Mouse (Mus musculus): Measurements from ENCODE around the gene Reep3. TPM values are rescaled to one million over a fixed set of nuclear protein-coding genes. Genes with fewer than 3 reads are reported as not detected.

Gene Reep3
- polyA plus RNA-seq, 1 experiment from 2014 or later: 37.7 TPM

DNA sequence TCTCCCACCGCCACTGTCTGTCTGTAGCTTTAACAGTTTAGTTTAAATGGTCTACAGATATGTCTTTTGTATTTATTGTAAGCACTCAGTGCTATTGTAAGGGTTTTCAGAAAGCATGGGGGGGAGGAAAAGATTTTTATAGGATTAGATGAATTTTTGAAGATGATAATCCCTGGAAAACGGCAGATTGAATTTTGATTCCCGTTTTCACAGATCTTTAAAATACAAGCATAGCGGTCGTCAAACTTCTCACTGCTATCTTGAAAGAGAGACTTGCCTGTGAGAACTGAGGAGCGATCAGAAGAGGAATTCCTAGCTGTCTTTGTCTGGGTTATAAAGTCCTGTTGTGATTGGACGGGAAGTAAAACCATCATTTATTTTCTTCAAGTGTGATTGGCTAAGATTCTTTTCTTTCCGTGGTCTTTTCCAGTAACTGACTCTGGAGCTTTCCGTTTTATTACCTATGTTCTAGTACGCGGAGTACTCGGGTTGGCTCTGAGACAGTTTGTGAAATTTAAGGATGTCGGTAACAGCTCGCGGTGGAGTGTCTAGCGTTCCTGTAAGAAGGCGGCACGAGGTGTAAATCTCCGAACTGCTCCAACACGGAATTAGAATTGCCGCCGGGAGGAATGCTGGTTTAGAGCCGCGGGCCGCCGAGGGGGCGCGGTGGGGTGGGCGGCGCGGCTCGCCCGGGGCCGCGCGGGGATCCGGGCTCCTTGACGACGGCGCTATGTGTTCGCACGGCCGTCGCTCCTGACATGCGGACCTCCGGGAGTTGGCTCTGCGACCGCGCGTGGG lies 29.5 kb upstream of the Reep3 start:
- WGBS: 2% methylated on average over 48 of the region's 50 CpGs
- Histone ChIP-seq H3K36me3 (ENCODE audit: control insufficient read depth, insufficient read depth, low read length) (no peaks in the 10 kb centered on the region), H3K27me3 (ENCODE audit: control insufficient read depth, insufficient read depth, low read length) (no peaks in the 10 kb centered on the region), H3K9me3 (ENCODE audit: control insufficient read depth, low read length) (no peaks in the 10 kb centered on the region), H3K4me3 (ENCODE audit: low read depth, low read length) (peak overlapping the region; percentile 86), H3K27ac (ENCODE audit: low read depth, low read length) (peak overlapping the region; percentile 93), H3K4me1 (ENCODE audit: control insufficient read depth, insufficient read depth, low read length) (peaks cover 18% of the 10 kb centered on the region), H3K4me2 (ENCODE audit: low read depth, low read length) (peak overlapping the region; percentile 80), H3K9ac (replicated peaks; ENCODE audit: low read depth, low read length) (peak overlapping the region; percentile 86)
- peak; percentile 81 for ATAC-seq (ENCODE audit: low read depth)

DNA sequence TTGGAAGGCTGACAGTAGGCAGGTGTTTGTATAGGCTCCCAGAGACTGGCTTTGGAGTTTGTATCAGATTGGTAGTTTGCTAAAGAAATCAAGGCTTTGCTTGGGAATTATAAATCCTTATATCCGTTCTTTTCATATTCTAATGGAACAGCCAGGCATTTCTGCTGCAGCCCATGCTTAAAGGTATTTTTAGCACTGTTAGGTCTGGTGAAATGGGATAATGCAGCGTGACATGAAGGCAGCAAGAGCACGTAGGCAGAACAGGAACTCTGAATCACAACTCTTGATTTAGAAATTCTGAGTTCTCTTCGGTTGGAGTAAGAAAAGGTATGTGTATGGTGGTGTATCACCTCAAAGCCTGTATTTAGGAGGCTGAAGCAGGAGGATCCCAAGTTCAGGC lies 27.4 kb upstream of the Reep3 start:
- H3K4me1 ChIP-seq (ENCODE audit: control insufficient read depth, insufficient read depth, low read length): peaks cover 20% of the 10 kb centered on the region
- no peaks in the 10 kb centered on the region for H3K27me3 ChIP-seq (ENCODE audit: control insufficient read depth, insufficient read depth, low read length)
- no peak overlapping the region for H3K4me3 ChIP-seq (ENCODE audit: low read depth, low read length)
- no peak for ATAC-seq (ENCODE audit: low read depth)
- no peak overlapping the region for H3K9ac ChIP-seq (replicated peaks; ENCODE audit: low read depth, low read length)
- 76% methylated on average over 4 of the region's 4 CpGs for WGBS
- no peak overlapping the region for H3K27ac ChIP-seq (ENCODE audit: low read depth, low read length)
- H3K36me3 ChIP-seq (ENCODE audit: control insufficient read depth, insufficient read depth, low read length): no peaks in the 10 kb centered on the region
- H3K4me2 ChIP-seq (ENCODE audit: low read depth, low read length): no peak overlapping the region
- no peaks in the 10 kb centered on the region for H3K9me3 ChIP-seq (ENCODE audit: control insufficient read depth, low read length)

DNA sequence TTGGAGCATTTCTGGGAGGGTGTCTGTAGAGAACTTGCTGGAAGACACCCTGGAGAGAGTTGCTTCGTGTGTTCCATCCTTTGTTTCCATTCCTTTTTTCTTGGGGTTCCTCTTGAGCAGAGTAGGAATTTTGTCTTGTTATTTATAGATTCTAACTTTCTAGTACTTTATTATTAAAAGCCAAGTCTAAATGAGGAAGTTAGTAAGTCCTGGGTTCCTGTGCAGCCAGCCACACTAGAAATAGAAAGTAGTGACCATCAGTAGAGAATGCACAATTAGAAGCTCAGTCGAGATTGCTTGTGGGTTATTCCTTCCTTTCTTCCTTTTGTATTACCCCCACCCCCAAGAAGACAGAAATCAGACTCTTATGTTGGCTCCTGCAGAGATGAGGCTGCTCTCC lies 27.0 kb upstream of the Reep3 start:
- H3K9ac ChIP-seq (replicated peaks; ENCODE audit: low read depth, low read length): no peak overlapping the region
- no peak for ATAC-seq (ENCODE audit: low read depth)
- H3K4me2 ChIP-seq (ENCODE audit: low read depth, low read length): no peak overlapping the region
- WGBS: 32% methylated on average over 2 of the region's 2 CpGs
- no peaks in the 10 kb centered on the region for H3K9me3 ChIP-seq (ENCODE audit: control insufficient read depth, low read length)
- no peak overlapping the region for H3K4me3 ChIP-seq (ENCODE audit: low read depth, low read length)
- H3K27me3 ChIP-seq (ENCODE audit: control insufficient read depth, insufficient read depth, low read length): no peaks in the 10 kb centered on the region
- H3K27ac ChIP-seq (ENCODE audit: low read depth, low read length): no peak overlapping the region
- no peaks in the 10 kb centered on the region for H3K36me3 ChIP-seq (ENCODE audit: control insufficient read depth, insufficient read depth, low read length)
- peaks cover 20% of the 10 kb centered on the region for H3K4me1 ChIP-seq (ENCODE audit: control insufficient read depth, insufficient read depth, low read length)

DNA sequence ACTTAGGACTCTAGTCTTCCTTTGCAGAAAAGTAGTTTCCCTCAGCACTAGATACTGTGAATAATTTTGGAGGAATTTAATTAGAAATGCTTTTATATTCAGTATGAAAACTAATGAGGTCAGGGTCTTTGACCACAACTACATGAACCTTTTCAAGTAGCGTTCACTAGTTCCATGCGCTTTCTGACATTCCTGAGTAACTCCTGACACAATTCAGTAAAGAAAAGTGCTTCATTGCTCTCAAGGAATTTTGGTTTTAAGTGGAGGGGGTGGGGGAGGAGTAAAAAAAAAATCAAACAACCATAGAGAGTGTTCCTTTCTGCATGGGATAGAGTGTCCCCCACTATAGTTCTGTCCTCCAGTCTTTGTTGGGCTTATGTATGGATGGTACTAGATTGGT lies 23.9 kb upstream of the Reep3 start:
- Histone ChIP-seq H3K4me3 (ENCODE audit: low read depth, low read length) (no peak overlapping the region), H3K4me1 (ENCODE audit: control insufficient read depth, insufficient read depth, low read length) (peaks cover 21% of the 10 kb centered on the region), H3K27me3 (ENCODE audit: control insufficient read depth, insufficient read depth, low read length) (no peaks in the 10 kb centered on the region), H3K36me3 (ENCODE audit: control insufficient read depth, insufficient read depth, low read length) (no peaks in the 10 kb centered on the region), H3K9ac (replicated peaks; ENCODE audit: low read depth, low read length) (no peak overlapping the region), H3K27ac (ENCODE audit: low read depth, low read length) (no peak overlapping the region), H3K4me2 (ENCODE audit: low read depth, low read length) (no peak overlapping the region), H3K9me3 (ENCODE audit: control insufficient read depth, low read length) (no peaks in the 10 kb centered on the region)
- WGBS: 81% methylated on average over 2 of the region's 2 CpGs
- no peak for ATAC-seq (ENCODE audit: low read depth)

DNA sequence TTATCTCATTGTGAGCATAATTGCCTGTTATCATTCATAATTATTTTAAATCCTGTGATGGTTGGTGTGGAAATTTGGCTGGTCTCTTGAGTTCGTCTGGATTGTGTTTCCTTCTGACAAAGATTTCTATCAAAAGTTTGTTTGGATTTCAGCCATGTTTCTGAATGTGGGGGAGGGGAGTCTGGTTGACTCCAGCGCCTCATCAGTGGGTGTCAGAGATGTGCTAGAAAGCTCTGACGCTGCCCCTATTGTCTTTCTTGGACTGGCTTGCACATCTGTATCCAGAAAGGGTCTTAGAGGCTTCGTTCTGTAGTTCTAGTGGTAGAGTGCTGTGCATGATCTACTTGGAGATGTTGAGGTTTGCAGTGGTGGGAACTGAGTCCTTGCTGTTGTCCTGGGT lies 23.4 kb upstream of the Reep3 start:
- Histone ChIP-seq H3K27ac (ENCODE audit: low read depth, low read length) (no peak overlapping the region), H3K4me1 (ENCODE audit: control insufficient read depth, insufficient read depth, low read length) (peaks cover 24% of the 10 kb centered on the region), H3K9me3 (ENCODE audit: control insufficient read depth, low read length) (no peaks in the 10 kb centered on the region), H3K27me3 (ENCODE audit: control insufficient read depth, insufficient read depth, low read length) (no peaks in the 10 kb centered on the region), H3K36me3 (ENCODE audit: control insufficient read depth, insufficient read depth, low read length) (no peaks in the 10 kb centered on the region), H3K9ac (replicated peaks; ENCODE audit: low read depth, low read length) (no peak overlapping the region), H3K4me2 (ENCODE audit: low read depth, low read length) (no peak overlapping the region), H3K4me3 (ENCODE audit: low read depth, low read length) (no peak overlapping the region)
- ATAC-seq (ENCODE audit: low read depth): no peak
- 73% methylated on average over 4 of the region's 4 CpGs for WGBS

DNA sequence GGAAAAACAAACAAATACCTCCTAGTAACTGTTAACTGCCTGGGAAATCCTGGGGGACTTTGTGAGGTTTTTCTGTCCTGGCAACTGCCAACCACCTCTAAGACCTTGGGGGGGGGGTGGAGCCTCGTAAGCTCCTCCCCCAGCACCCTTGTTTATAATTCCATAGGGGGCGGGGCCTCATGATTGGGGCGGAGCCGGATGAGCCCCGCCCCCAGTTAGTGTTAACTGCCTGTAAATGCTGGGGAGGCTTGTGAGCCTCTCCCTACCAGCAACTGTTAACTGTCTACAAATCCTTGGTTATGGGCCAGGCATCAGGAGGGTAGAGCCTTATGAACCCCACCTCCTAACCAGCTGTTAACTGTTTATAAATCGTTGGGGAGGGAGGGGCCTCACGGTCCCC lies 22.5 kb upstream of the Reep3 start:
- WGBS: 74% methylated on average over 7 of the region's 7 CpGs
- Histone ChIP-seq H3K4me2 (ENCODE audit: low read depth, low read length) (no peak overlapping the region), H3K9me3 (ENCODE audit: control insufficient read depth, low read length) (no peaks in the 10 kb centered on the region), H3K36me3 (ENCODE audit: control insufficient read depth, insufficient read depth, low read length) (no peaks in the 10 kb centered on the region), H3K27ac (ENCODE audit: low read depth, low read length) (no peak overlapping the region), H3K27me3 (ENCODE audit: control insufficient read depth, insufficient read depth, low read length) (no peaks in the 10 kb centered on the region), H3K4me1 (ENCODE audit: control insufficient read depth, insufficient read depth, low read length) (peaks cover 29% of the 10 kb centered on the region), H3K4me3 (ENCODE audit: low read depth, low read length) (no peak overlapping the region), H3K9ac (replicated peaks; ENCODE audit: low read depth, low read length) (no peak overlapping the region)
- no peak for ATAC-seq (ENCODE audit: low read depth)

DNA sequence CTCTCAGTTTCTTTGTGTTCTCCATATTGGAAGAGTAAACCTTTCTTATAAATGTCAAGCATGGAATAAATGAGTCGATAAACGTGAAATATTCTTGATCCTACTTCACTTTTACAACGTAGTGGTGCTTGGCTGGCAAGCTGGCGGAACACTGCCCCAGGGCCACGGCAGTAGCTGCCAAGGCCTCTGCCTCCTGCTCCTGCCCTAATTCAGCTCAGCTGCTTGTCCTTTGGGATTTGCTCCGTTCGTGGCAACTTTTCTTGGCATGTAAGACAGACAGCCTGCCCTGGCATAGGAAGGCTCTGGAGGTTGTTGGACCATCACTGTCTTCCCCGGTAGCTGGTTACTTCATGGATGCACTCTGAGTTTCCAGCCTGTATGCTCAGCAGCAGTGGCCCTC lies 19.5 kb upstream of the Reep3 start:
- no peak overlapping the region for H3K4me3 ChIP-seq (ENCODE audit: low read depth, low read length)
- H3K9ac ChIP-seq (replicated peaks; ENCODE audit: low read depth, low read length): no peak overlapping the region
- H3K9me3 ChIP-seq (ENCODE audit: control insufficient read depth, low read length): no peaks in the 10 kb centered on the region
- H3K27me3 ChIP-seq (ENCODE audit: control insufficient read depth, insufficient read depth, low read length): no peaks in the 10 kb centered on the region
- H3K4me2 ChIP-seq (ENCODE audit: low read depth, low read length): no peak overlapping the region
- peak; percentile 55; the same call in 1 of the 2 replicates for ATAC-seq (ENCODE audit: low read depth)
- H3K27ac ChIP-seq (ENCODE audit: low read depth, low read length): peak overlapping the region; percentile 64
- H3K4me1 ChIP-seq (ENCODE audit: control insufficient read depth, insufficient read depth, low read length): peaks cover 33% of the 10 kb centered on the region
- WGBS: 25% methylated on average over 8 of the region's 8 CpGs
- H3K36me3 ChIP-seq (ENCODE audit: control insufficient read depth, insufficient read depth, low read length): no peaks in the 10 kb centered on the region

DNA sequence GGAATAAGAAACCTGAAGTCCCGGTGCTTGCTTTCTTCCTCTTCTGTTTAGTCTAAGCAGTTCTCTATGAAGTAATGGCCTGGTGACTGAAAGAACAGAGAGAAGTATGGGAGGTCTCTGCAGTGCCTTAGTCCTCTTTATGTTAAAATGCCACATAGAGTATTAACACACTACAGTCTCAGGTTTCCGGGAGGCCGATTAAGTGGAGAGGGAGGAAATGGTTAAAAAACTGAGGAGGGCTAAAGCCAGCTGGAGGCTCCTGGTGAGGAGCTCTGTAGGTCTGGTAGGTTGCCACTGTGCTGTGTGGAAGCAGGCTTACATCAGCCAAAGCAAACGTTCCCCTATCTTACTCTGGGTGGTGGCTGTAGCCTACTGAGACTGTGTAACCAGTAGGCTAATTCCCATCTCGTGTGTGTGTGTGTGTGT lies 18.9 kb upstream of the Reep3 start:
- H3K36me3 ChIP-seq (ENCODE audit: control insufficient read depth, insufficient read depth, low read length): no peaks in the 10 kb centered on the region
- H3K9ac ChIP-seq (replicated peaks; ENCODE audit: low read depth, low read length): no peak overlapping the region
- no peaks in the 10 kb centered on the region for H3K9me3 ChIP-seq (ENCODE audit: control insufficient read depth, low read length)
- no peak overlapping the region; the same call in 1 of the 2 replicates for H3K27ac ChIP-seq (ENCODE audit: low read depth, low read length)
- H3K4me3 ChIP-seq (ENCODE audit: low read depth, low read length): no peak overlapping the region
- H3K27me3 ChIP-seq (ENCODE audit: control insufficient read depth, insufficient read depth, low read length): no peaks in the 10 kb centered on the region
- H3K4me1 ChIP-seq (ENCODE audit: control insufficient read depth, insufficient read depth, low read length): peaks cover 35% of the 10 kb centered on the region
- 51% methylated on average over 5 of the region's 5 CpGs for WGBS
- peak; percentile 36; the same call in 1 of the 2 replicates for ATAC-seq (ENCODE audit: low read depth)
- no peak overlapping the region for H3K4me2 ChIP-seq (ENCODE audit: low read depth, low read length)

DNA sequence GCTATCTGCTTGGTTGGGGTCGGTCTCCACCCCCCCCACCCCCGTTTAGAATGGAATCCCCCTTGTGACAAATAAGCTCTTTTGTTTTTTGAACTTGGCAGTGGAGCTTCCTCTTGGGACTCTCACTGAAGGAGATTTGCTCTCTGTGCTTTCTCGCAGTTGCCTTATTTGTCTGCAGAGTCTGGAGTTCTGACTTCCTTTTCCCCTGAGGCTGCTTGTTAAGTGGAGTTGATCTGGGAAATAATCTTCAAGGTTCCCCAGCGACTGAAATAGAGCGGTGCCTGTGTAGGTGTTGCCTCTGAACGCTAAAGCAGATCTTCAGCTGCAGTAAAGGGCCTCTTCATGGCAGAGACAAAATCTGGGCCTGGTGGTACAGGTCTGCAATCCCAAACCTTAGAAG lies 18.4 kb upstream of the Reep3 start:
- WGBS: 23% methylated on average over 6 of the region's 6 CpGs
- ATAC-seq (ENCODE audit: low read depth): no peak

More for the DNA sequence above, 18.4 kb upstream of the Reep3 start:
- Histone ChIP-seq H3K4me2 (ENCODE audit: low read depth, low read length) (no peak overlapping the region), H3K4me1 (ENCODE audit: control insufficient read depth, insufficient read depth, low read length) (peaks cover 33% of the 10 kb centered on the region), H3K27ac (ENCODE audit: low read depth, low read length) (no peak overlapping the region; the same call in 1 of the 2 replicates), H3K9me3 (ENCODE audit: control insufficient read depth, low read length) (no peaks in the 10 kb centered on the region), H3K4me3 (ENCODE audit: low read depth, low read length) (no peak overlapping the region), H3K36me3 (ENCODE audit: control insufficient read depth, insufficient read depth, low read length) (no peaks in the 10 kb centered on the region), H3K9ac (replicated peaks; ENCODE audit: low read depth, low read length) (no peak overlapping the region), H3K27me3 (ENCODE audit: control insufficient read depth, insufficient read depth, low read length) (no peaks in the 10 kb centered on the region)
